Mouse (Mus musculus): ENCODE data around the gene Pgap1.

DNA sequence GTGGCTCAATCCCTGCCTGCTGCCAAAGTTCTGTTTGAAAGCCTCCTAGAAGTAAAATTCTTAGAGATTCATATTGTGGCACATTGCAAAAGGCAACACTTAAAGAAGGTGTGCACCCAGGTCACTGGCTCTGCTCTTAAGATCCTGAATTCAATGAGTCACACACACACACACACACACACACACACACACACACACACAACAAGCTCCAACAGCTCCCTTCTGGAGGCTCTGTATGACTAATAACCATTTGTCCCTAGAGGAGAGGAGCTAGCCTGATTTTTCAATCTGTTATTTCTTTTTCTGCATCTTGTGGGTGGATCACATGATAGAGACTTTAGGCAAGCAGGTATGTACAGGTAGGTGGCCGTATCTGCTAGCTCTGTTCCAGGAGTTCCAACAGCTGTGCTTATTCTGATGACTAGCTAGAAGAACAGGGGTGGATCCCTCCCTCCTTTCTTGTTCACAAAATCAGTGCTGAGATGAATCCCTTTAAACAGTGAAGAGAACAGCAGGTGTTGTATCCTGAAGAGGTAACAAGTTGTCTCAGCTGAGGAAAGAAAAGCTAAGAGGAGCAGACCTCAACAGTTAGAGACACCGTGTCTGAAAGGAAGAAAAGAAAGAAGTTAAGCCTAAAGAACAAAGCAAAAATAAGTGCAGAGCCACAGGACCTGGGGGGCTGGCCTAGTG is 27.2 kb upstream of the Pgap1 start:
- TF ChIP-seq CTCF (IDR thresholded peaks at IDR 0.05; ENCODE audit: extremely low read depth, insufficient read depth, insufficient read length, insufficient replicate concordance) (no peak), POLR2A (IDR thresholded peaks at IDR 0.05; ENCODE audit: low read depth, low read length) (no peak)

Data from spleen, adult 2 months (tissue).